Mouse (Mus musculus): ENCODE data around the gene Tm9sf2. TPM values are rescaled to one million over a fixed set of nuclear protein-coding genes. Genes with fewer than 3 reads are reported as not detected.

The Tm9sf2 gene
- polyA plus RNA-seq, 1 experiment = 77.6 TPM

DNA sequence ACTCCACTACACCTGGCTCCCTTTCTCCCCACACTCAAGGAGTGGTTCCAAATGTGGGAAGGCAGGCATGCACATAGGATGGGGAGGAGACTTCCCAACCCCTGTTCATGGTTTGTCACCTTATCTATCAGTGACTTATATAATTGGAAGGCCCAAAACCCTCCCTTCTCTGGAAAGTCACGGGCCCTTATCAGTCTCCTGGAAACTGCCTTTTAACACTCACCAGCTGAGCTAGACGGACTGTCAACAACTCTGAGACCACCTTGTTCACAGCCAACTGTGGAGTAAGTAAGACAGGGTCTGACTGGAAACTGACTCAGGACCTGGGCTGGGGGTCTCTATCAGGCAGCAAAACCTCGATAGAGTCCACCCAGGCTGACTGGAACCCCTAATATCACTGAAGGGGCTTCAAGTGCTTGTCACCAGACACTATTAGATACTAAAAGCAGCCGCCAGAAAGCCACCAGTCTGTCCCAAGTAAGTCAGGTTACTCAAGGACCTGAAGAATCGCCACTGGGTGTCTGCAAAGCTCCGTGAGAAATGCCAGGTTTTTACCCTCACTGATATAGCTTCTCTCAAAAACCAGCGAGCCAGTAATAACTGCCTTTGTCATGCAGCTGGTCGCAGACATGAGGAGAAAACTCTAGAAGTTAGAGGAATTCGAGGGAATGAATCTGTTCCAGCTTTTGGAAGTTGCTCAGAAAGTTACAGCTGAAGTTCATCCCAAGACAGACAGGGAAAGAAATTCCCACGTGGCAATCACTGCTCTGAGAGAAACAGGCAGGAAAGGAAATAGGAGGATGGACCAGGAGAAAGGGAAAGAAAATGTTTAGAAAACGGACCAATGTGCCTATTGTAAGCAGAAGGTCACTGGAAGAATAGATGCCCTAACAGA lies 37.8 kb upstream of the Tm9sf2 start:
- Histone ChIP-seq H3K4me1 (ENCODE audit: control insufficient read depth, insufficient read depth, low read length) (no peaks in the 10 kb centered on the region), H3K27ac (ENCODE audit: insufficient read depth, low read length) (no peak overlapping the region), H3K4me3 (ENCODE audit: insufficient read depth, low read length) (no peak overlapping the region)
- TF ChIP-seq POLR2A (IDR thresholded peaks at IDR 0.05; ENCODE audit: extremely low read depth, insufficient read depth, low read length) = no peak
- TF ChIP-seq CTCF (IDR thresholded peaks at IDR 0.05; ENCODE audit: extremely low read depth, insufficient read depth, low read length) = no peak

DNA sequence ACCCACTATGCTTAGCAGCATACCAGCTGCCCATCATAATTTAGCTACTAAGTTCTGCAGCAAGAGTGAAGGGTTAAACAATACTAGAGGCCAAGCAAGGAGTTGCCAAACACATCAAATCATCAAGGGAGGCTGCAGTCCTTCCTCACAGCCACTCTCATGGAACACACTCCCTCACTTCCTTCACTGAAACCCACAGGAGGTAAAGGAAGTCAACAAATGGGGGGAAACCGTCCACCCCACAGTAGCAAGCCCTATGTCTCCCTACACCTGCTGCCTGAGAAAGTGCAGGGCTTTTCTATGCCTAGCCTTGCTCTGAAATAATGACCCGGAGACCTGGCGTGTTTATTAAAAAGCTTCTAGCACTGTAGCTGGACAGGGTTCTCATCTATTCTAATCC lies 36.9 kb upstream of the Tm9sf2 start:
- TF ChIP-seq CTCF (IDR thresholded peaks at IDR 0.05; ENCODE audit: extremely low read depth, insufficient read depth, low read length) = no peak
- Histone ChIP-seq H3K4me3 (ENCODE audit: insufficient read depth, low read length) (no peak overlapping the region), H3K27ac (ENCODE audit: insufficient read depth, low read length) (no peak overlapping the region), H3K4me1 (ENCODE audit: control insufficient read depth, insufficient read depth, low read length) (no peaks in the 10 kb centered on the region)

DNA sequence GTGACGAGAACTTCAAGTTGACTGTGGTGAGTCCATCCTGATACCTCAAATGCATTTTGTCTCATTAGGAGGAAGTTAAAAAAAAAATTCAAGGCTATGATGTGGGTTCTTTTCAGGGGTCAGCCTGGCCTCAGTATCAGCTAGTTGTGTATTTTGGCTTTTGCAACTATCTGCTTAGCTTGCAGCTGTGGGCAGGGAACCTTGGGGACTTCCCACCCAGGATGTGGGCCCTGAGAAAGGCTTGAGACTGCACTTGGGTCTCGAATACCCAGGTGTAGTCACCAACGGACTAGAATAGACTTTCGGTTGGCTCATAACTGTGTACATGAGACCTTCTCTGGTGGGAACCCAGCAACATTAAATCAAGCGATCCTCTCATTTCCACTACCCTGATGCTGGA lies 33.4 kb upstream of the Tm9sf2 start:
- Histone ChIP-seq H3K4me1 (ENCODE audit: control insufficient read depth, insufficient read depth, low read length) (no peaks in the 10 kb centered on the region), H3K4me3 (ENCODE audit: insufficient read depth, low read length) (no peak overlapping the region)
- TF ChIP-seq CTCF (IDR thresholded peaks at IDR 0.05; ENCODE audit: extremely low read depth, insufficient read depth, low read length) = no peak
- TF ChIP-seq POLR2A (IDR thresholded peaks at IDR 0.05; ENCODE audit: extremely low read depth, insufficient read depth, low read length) = no peak

DNA sequence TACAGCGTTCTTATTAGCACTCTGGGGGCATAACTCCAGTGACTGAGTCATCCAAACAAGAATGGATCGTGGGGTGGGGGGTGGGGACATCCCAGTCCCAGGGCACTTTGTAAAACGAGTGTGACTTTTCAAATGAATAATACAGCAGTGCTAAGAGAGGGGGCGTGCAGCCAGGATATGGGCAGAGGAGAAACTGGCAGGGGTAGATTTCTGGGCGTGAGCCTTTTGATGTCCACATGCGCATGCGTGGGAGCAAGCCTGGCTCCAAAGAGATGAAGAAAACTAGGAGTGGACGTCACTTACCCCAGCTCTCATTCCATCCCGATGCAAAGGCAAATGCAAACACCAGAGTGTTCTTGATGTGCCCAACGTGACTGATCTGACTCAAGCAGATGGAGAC lies 32.5 kb upstream of the Tm9sf2 start:
- no peak overlapping the region for H3K4me3 ChIP-seq (ENCODE audit: insufficient read depth, low read length)
- no peak for TF ChIP-seq POLR2A (IDR thresholded peaks at IDR 0.05; ENCODE audit: extremely low read depth, insufficient read depth, low read length)
- TF ChIP-seq CTCF (IDR thresholded peaks at IDR 0.05; ENCODE audit: extremely low read depth, insufficient read depth, low read length) = no peak
- no peaks in the 10 kb centered on the region for H3K4me1 ChIP-seq (ENCODE audit: control insufficient read depth, insufficient read depth, low read length)
- H3K27ac ChIP-seq (ENCODE audit: insufficient read depth, low read length) = no peak overlapping the region

More for the DNA sequence above, 33.4 kb upstream of the Tm9sf2 start:
- H3K27ac ChIP-seq (ENCODE audit: insufficient read depth, low read length) = no peak overlapping the region

- Histone ChIP-seq H3K27ac (ENCODE audit: insufficient read depth, low read length) (no peak overlapping the region), H3K4me3 (ENCODE audit: insufficient read depth, low read length) (no peak overlapping the region), H3K4me1 (ENCODE audit: control insufficient read depth, insufficient read depth, low read length) (no peaks in the 10 kb centered on the region)
- TF ChIP-seq POLR2A (IDR thresholded peaks at IDR 0.05; ENCODE audit: extremely low read depth, insufficient read depth, low read length) = no peak
- TF ChIP-seq CTCF (IDR thresholded peaks at IDR 0.05; ENCODE audit: extremely low read depth, insufficient read depth, low read length) = no peak
Measured at GRCm38 (mm10) chr14:122075485-122076200, 31.2 kb upstream of the Tm9sf2 start.

DNA sequence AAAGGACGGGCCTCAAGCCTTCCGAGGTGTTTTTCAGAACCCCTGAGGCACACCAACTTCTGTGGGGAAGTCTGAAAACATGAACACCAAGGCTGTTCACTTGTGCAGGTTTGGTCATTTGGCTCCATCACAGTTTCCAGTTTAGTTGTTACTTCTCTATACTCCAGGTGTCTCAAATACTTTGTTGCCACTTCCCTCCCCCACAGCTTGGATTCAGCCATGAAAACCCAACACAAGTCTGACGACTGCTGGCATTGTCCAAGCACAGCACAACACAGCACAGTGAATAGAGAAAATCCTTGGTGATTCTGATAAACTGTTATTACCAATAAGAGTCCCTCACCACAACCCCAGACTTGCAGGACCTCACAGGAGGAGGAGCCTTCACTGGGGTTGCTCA lies 29.8 kb upstream of the Tm9sf2 start:
- no peak for TF ChIP-seq POLR2A (IDR thresholded peaks at IDR 0.05; ENCODE audit: extremely low read depth, insufficient read depth, low read length)
- TF ChIP-seq CTCF (IDR thresholded peaks at IDR 0.05; ENCODE audit: extremely low read depth, insufficient read depth, low read length) = no peak
- Histone ChIP-seq H3K27ac (ENCODE audit: insufficient read depth, low read length) (no peak overlapping the region), H3K4me1 (ENCODE audit: control insufficient read depth, insufficient read depth, low read length) (no peaks in the 10 kb centered on the region), H3K4me3 (ENCODE audit: insufficient read depth, low read length) (no peak overlapping the region)

DNA sequence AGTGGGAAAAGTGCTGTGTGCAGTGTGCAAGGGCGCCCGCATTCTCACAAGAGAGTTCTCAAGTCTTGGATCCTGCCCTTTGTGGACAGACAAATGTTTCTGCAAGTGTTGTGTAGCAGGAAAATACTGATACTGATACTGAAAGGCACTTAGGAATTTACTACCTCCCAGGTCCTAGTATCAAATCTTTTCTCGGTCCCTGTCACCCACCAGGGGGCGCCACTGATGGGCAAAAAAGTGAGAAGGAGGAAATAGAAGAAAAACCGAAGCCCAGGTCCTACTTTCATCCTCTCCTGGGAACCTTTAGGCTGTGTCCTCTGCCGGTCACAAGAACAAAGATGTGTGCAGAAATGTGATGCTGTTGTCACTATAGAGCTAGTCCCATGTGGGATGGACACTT lies 27.4 kb upstream of the Tm9sf2 start:
- H3K27ac ChIP-seq (ENCODE audit: insufficient read depth, low read length) = no peak overlapping the region
- no peak overlapping the region for H3K4me3 ChIP-seq (ENCODE audit: insufficient read depth, low read length)
- no peaks in the 10 kb centered on the region for H3K4me1 ChIP-seq (ENCODE audit: control insufficient read depth, insufficient read depth, low read length)
- TF ChIP-seq POLR2A (IDR thresholded peaks at IDR 0.05; ENCODE audit: extremely low read depth, insufficient read depth, low read length) = no peak
- TF ChIP-seq CTCF (IDR thresholded peaks at IDR 0.05; ENCODE audit: extremely low read depth, insufficient read depth, low read length) = peak; percentile 48

DNA sequence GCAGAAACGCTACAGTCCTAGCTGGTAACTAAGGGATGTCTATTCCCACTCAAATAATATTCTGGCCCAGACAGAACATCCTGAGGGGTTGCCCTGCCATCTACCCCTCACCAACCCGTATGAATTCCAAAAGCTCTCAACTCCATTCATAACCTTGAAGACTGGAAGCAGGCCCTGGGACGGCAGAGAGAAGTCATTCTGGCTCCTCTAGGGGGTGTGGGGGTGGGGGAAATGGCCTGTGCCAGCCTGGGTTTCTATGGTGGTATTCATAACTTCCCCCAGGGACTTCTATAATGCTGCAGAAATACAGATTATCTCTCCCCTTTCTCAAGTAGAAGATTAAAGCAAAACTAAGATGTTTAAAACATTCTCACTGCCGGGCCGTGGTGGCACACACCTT lies 26.9 kb upstream of the Tm9sf2 start:
- no peak overlapping the region for H3K4me3 ChIP-seq (ENCODE audit: insufficient read depth, low read length)
- TF ChIP-seq CTCF (IDR thresholded peaks at IDR 0.05; ENCODE audit: extremely low read depth, insufficient read depth, low read length) = no peak
- TF ChIP-seq POLR2A (IDR thresholded peaks at IDR 0.05; ENCODE audit: extremely low read depth, insufficient read depth, low read length) = no peak
- no peak overlapping the region for H3K27ac ChIP-seq (ENCODE audit: insufficient read depth, low read length)
- H3K4me1 ChIP-seq (ENCODE audit: control insufficient read depth, insufficient read depth, low read length) = no peaks in the 10 kb centered on the region

DNA sequence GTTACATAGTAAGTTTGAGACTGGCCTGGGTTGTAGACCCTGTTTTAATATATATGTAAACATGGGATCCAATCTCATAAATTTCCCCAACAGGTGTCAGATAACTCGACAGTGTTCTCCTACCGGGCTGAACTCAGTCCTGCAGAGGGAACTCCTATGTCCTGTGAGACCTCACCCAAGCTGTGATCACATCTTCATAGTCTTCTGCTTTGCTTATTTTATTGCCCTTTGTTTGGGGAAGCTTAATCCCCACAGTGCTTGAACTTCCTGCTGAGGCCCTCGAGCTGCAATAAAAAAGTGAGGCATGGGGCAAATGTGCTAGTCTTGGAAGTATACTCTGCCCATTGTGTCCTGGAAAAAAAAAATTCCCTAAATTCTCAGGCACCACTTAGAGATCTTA lies 25.5 kb upstream of the Tm9sf2 start:
- Histone ChIP-seq H3K27ac (ENCODE audit: insufficient read depth, low read length) (no peak overlapping the region), H3K4me1 (ENCODE audit: control insufficient read depth, insufficient read depth, low read length) (no peaks in the 10 kb centered on the region), H3K4me3 (ENCODE audit: insufficient read depth, low read length) (no peak overlapping the region)
- TF ChIP-seq POLR2A (IDR thresholded peaks at IDR 0.05; ENCODE audit: extremely low read depth, insufficient read depth, low read length) (no peak), CTCF (IDR thresholded peaks at IDR 0.05; ENCODE audit: extremely low read depth, insufficient read depth, low read length) (no peak)

GRCm38 (mm10) chr14:122083499-122083898 lies 23.3 kb upstream of the Tm9sf2 start:
- TF ChIP-seq POLR2A (IDR thresholded peaks at IDR 0.05; ENCODE audit: extremely low read depth, insufficient read depth, low read length) (no peak), CTCF (IDR thresholded peaks at IDR 0.05; ENCODE audit: extremely low read depth, insufficient read depth, low read length) (no peak)
- H3K4me1 ChIP-seq (ENCODE audit: control insufficient read depth, insufficient read depth, low read length) = no peaks in the 10 kb centered on the region
- no peak overlapping the region for H3K27ac ChIP-seq (ENCODE audit: insufficient read depth, low read length)
- H3K4me3 ChIP-seq (ENCODE audit: insufficient read depth, low read length) = no peak overlapping the region

All from cortical plate, adult 2 months (tissue).